Mouse (Mus musculus) megakaryocyte progenitor cell, adult 5-6 weeks (primary cell): ENCODE results near the gene Pfn1. TPM values are rescaled to one million over a fixed set of nuclear protein-coding genes. Genes with fewer than 3 reads are reported as not detected.

Experiments used
- ATAC-seq: replicated peaks from 2 replicates; pipeline ENCODE4 v1.8.0; 2016; ENCODE audit warnings: mild to moderate bottlenecking, moderate TSS enrichment, inconsistent platforms; ENCODE audit not compliant: poor library complexity
- total RNA-seq, 2 experiments: library from RNA; stranded (forward) in 1 of 2; stranded (reverse) in 1 of 2; fragments of 157-497, 149-512 nt in 1 of 2; fragments of 200-1000 nt in 1 of 2; gene quantifications; 2 replicates each; pipeline versions ENCODE4 v1.2.3 to v1.2.4; 2015 to 2017

Gene Pfn1
- total RNA-seq, 2 experiments from 2014 or later: 574 to 1,218 TPM

- no peak for ATAC-seq
Measured at GRCm38 (mm10) chr11:70639976-70640375, 14.5 kb downstream of the Pfn1 start.

- peak; percentile 94 for ATAC-seq
Measured at GRCm38 (mm10) chr11:70638714-70639278, 15.6 kb downstream of the Pfn1 start, which contains the start of gene Gp1ba. Gene Gp1ba (plus strand): TSS chr11:70639122.

GRCm38 (mm10) chr11:70638293-70638692 lies 16.2 kb downstream of the Pfn1 start:
- ATAC-seq: no peak

- ATAC-seq: no peak
Measured at GRCm38 (mm10) chr11:70637764-70638163, 16.7 kb downstream of the Pfn1 start.

- no peak for ATAC-seq
Measured at GRCm38 (mm10) chr11:70635601-70636000, 18.8 kb downstream of the Pfn1 start.

GRCm38 (mm10) chr11:70630129-70630528 lies 24.3 kb downstream of the Pfn1 start:
- ATAC-seq: 0 out of 2 replicates have a peak, but pooled peaks have one; percentile 13

GRCm38 (mm10) chr11:70629557-70629956 lies 24.9 kb downstream of the Pfn1 start:
- ATAC-seq: peak; percentile 77

GRCm38 (mm10) chr11:70628431-70628830 lies 26.0 kb downstream of the Pfn1 start:
- no peak for ATAC-seq

GRCm38 (mm10) chr11:70626877-70627276 lies 27.6 kb downstream of the Pfn1 start:
- no peak for ATAC-seq

- ATAC-seq: peak; percentile 62
Measured at GRCm38 (mm10) chr11:70625473-70625872, 29.0 kb downstream of the Pfn1 start.

GRCm38 (mm10) chr11:70623053-70623742 lies 31.2 kb downstream of the Pfn1 start:
- ATAC-seq: peak; percentile 43

GRCm38 (mm10) chr11:70621972-70622814 lies 32.3 kb downstream of the Pfn1 start:
- ATAC-seq: peak; percentile 94

GRCm38 (mm10) chr11:70619101-70619500 lies 35.3 kb downstream of the Pfn1 start, which contains the start of gene Chrne:
Gene Chrne (minus strand): TSS chr11:70619216.
- no peak for ATAC-seq

GRCm38 (mm10) chr11:70615516-70616093 lies 38.8 kb downstream of the Pfn1 start, which contains the start of gene 4930544D05Rik:
Gene 4930544D05Rik (plus strand): TSS chr11:70615848.
- peak; percentile 49 for ATAC-seq

- peak; percentile 95 for ATAC-seq
Measured at GRCm38 (mm10) chr11:70615074-70615473, 39.4 kb downstream of the Pfn1 start.

GRCm38 (mm10) chr11:70612505-70612904 lies 41.9 kb downstream of the Pfn1 start:
- no peak for ATAC-seq

- ATAC-seq: no peak
Measured at GRCm38 (mm10) chr11:70610752-70611151, 43.7 kb downstream of the Pfn1 start.

GRCm38 (mm10) chr11:70608381-70609066 lies 45.9 kb downstream of the Pfn1 start:
- ATAC-seq: peak; percentile 32

GRCm38 (mm10) chr11:70607611-70608010 lies 46.8 kb downstream of the Pfn1 start:
- no peak for ATAC-seq

- ATAC-seq: no peak
Measured at GRCm38 (mm10) chr11:70606717-70607116, 47.7 kb downstream of the Pfn1 start.
